Mouse (Mus musculus) limb, embryonic 14.5 days (tissue): ENCODE results near the gene Mucl3. TPM values are rescaled to one million over a fixed set of nuclear protein-coding genes. Genes with fewer than 3 reads are reported as not detected.

Source experiments
- ATAC-seq: fragments of 200-750 bp; cut with Nextera tagmentation; 2 replicates; pipeline ENCODE4 v1.8.0; 2017; ENCODE audit warnings: low read depth, moderate number of reproducible peaks, moderate TSS enrichment; ENCODE audit not compliant: low FRiP score
- DNase-seq: peaks from one replicate; pipeline ENCODE4 v3.0.0-alpha.2; 2015; ENCODE audit warnings: low spot score
- H3K27ac ChIP-seq: fragments of 300-500 bp; sonication (generic); replicated peaks from 2 replicates; pipeline ENCODE4 v1.5.1; 2014; ENCODE audit warnings: low read depth, mild to moderate bottlenecking, low read length, moderate library complexity, mixed read lengths
- H3K27me3 ChIP-seq: fragments of 300-500 bp; sonication (generic); 2 replicates; pipeline ENCODE4 v1.6.1; 2014; ENCODE audit warnings: low read length, mixed read lengths; ENCODE audit not compliant: control insufficient read depth, insufficient read depth
- H3K36me3 ChIP-seq: fragments of 300-500 bp; sonication (generic); 2 replicates; pipeline ENCODE4 v1.6.1; 2014; ENCODE audit warnings: mild to moderate bottlenecking, low read length, moderate library complexity, mixed read lengths; ENCODE audit not compliant: control insufficient read depth, insufficient read depth
- H3K4me1 ChIP-seq: fragments of 300-500 bp; sonication (generic); 2 replicates; pipeline ENCODE4 v1.6.1; 2014; ENCODE audit warnings: antibody characterized with exemption, low read length, mixed read lengths; ENCODE audit not compliant: control insufficient read depth, insufficient read depth
- H3K4me2 ChIP-seq: fragments of 300-500 bp; sonication (generic); replicated peaks from 2 replicates; pipeline ENCODE4 v1.6.1; 2014; ENCODE audit warnings: low read depth, mild to moderate bottlenecking, low read length, moderate library complexity; ENCODE audit not compliant: severe bottlenecking
- H3K4me3 ChIP-seq: fragments of 300-500 bp; sonication (generic); replicated peaks from 2 replicates; pipeline ENCODE4 v1.5.1; 2014; ENCODE audit warnings: low read length
- H3K9ac ChIP-seq: fragments of 300-500 bp; sonication (generic); 2 replicates; pipeline ENCODE4 v1.6.1; 2014; ENCODE audit warnings: mild to moderate bottlenecking, low read depth, low read length, moderate library complexity; ENCODE audit not compliant: severe bottlenecking
- H3K9me3 ChIP-seq: fragments of 300-500 bp; sonication (generic); 2 replicates; pipeline ENCODE4 v1.6.1; 2016; ENCODE audit warnings: low read length; ENCODE audit not compliant: control insufficient read depth
- POLR2A ChIP-seq: fragments of 200-500 bp; IDR thresholded peaks from 2 replicates; pipeline ENCODE4 v1.8.0; 2012; ENCODE audit warnings: inconsistent platforms, mild to moderate bottlenecking, moderate library complexity, borderline replicate concordance; ENCODE audit not compliant: insufficient read depth, insufficient read length; ENCODE audit errors: extremely low read depth
- WGBS: fragments of 180-500 bp; shearing (Covaris S2); extraction: QIAGEN DNeasy Blood & Tissue Kit; methylation state at CpG from one replicate; pipeline ENCODE4 v1.1.7; 2014; 5-methylcytosine and 5-hydroxymethylcytosine counted together
- polyA plus RNA-seq, 2 experiments: library from polyadenylated mRNA; depleted of rRNA in 1 of 2; stranded (reverse) in 1 of 2; unstranded in 1 of 2; fragments of >200 nt; fragmentation: Nextera tagmentation in 1 of 2; extraction: Ambion mirVana in 1 of 2; gene quantifications; 2 replicates each; pipeline versions ENCODE4 v1.2.1 to v1.2.3; 2012 to 2014

Mucl3 gene
- polyA plus RNA-seq, 2 experiments, result 0.30 TPM; not detected in 1

DNA sequence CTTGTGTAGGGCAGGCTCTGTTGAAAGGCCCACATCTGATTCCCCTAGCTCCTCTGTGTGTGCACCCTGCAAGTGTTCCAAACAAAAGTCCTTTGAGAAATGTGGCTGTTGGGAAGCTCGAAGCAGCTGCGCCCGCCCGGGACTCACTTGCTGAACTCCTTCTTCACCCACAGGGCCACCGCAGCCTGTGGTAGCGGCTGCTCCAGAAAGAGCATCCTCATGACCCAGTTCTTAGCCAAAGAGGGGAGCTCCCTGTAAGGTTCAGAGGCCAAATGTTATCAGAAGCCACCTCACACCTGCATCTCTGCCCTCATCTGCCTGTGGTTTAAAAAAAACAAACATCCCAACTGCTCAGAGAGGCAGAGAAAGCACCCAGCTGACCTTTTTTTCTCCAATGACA lies 28.4 kb upstream of the Mucl3 start:
- Histone ChIP-seq H3K4me2 (no peak overlapping the region), H3K4me3 (no peak overlapping the region), H3K9me3 (no peaks in the 10 kb centered on the region), H3K27ac (no peak overlapping the region), H3K4me1 (0 out of 2 replicates have a peak, but pooled peaks cover under 1% of the 10 kb centered on the region), H3K9ac (no peak overlapping the region), H3K27me3 (no peaks in the 10 kb centered on the region), H3K36me3 (peaks cover 8% of the 10 kb centered on the region; the same call in 1 of the 2 replicates)
- WGBS, result 95% methylated on average over 6 of the region's 6 CpGs
- ATAC-seq (no peak), DNase-seq (no peak)
- no peak for TF ChIP-seq POLR2A

DNA sequence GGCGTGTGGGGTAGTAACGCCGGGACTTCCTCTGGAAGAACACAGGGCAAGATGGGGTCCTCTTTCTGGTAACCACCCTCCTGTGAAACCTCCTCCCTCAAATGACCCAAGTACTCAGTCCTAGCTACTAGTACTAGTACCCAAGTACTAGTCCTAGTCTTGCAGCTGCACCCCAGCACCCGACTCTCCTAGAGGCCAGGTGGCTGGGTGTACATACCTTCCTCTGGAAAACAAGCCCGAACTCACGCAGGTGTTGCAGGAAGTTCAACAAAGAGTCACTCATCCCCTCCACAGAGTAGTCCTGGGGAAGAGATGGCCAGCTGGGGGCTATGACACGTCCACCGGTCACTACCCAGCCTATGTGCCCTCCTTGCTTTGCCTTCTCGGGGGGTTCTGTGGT lies 26.2 kb upstream of the Mucl3 start:
- DNase-seq (no peak), ATAC-seq (no peak)
- Histone ChIP-seq H3K4me2 (no peak overlapping the region), H3K9ac (no peak overlapping the region), H3K27ac (no peak overlapping the region), H3K27me3 (no peaks in the 10 kb centered on the region), H3K4me3 (no peak overlapping the region), H3K4me1 (0 out of 2 replicates have a peak, but pooled peaks cover 5% of the 10 kb centered on the region), H3K36me3 (peaks cover 8% of the 10 kb centered on the region; the same call in 1 of the 2 replicates), H3K9me3 (no peaks in the 10 kb centered on the region)
- 90% methylated on average over 9 of the region's 9 CpGs for whole genome bisulfite sequencing
- no peak for TF ChIP-seq POLR2A

DNA sequence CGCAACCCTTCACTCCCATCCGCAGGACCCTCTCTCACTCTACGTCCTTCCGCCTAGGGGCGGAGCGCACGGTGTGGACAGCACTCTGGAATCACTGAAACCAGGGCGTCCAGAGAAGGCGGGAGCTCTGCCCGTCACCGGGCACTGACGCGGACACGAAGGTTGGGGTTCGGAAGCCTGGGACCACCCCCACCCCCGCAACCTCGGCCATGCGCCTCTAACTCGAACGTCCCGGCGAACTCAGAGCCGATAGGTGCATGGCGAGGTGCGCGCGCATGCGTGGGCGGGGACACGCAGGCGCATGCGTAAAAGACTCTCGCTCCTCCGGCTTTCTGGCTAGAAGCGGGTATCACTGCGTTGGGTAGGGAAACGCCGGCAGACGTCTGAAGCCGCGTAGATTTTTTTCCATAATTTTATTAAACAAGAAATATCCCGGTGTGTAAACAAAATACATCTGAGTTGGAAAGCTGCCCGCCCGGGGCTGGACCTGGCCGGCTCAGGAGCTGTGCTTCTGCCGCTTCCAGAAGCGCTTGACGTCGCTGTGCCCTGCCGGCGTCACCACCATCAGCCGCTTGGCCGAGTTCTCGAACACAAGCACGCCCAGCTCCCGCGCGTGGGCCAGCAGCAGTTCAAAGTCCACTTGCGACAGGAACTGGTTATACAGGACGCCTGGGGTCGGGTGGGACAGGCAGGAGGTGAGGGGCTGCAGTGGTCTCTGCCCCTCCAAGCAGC lies 24.0 kb upstream of the Mucl3 start, which contains the start of gene Vars2:
Gene Vars2, minus strand, starts transcription at position 259 of the 732 bp plus-strand sequence.
- H3K27ac ChIP-seq, result peak within 1 kb of the TSS; percentile 85
- no peaks in the 10 kb centered on the region for H3K27me3 ChIP-seq
- peak within 1 kb of the TSS; percentile 84 for H3K9ac ChIP-seq
- H3K36me3 ChIP-seq, result peaks cover 23% of the 10 kb centered on the region
- DNase-seq (peak; percentile 96), ATAC-seq (peak; percentile 91)
- no peaks in the 10 kb centered on the region for H3K9me3 ChIP-seq
- 0 out of 2 replicates have a peak, but pooled peaks cover 5% of the 10 kb centered on the region for H3K4me1 ChIP-seq
- H3K4me3 ChIP-seq, result peak within 1 kb of the TSS; percentile 74
- H3K4me2 ChIP-seq, result peak within 1 kb of the TSS; percentile 89
- WGBS, result under 1% methylated on average over 57 of the region's 61 CpGs
- TF ChIP-seq POLR2A, result no peak

DNA sequence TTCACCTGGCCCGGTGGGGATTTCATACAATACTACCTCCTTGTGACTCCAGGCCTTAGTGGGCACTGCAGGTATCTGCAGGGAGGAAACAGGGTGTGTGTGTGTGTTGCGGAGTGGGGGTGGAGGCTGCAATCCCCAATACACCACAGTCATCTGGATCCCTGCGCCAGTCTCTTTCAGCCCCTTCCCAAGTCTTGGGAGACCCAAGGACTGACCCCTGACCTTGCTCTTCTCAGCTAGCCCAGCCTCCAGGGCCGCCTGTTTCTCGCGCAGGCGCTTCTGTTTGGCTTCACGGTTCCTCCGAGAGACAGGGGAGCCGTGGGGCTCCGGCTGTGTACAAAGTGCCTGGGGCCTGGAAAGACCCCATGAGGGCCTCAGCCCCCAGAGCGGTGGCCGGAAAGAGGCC lies 23.4 kb upstream of the Mucl3 start:
- Histone ChIP-seq H3K36me3 (peaks cover 26% of the 10 kb centered on the region), H3K4me1 (0 out of 2 replicates have a peak, but pooled peaks cover 5% of the 10 kb centered on the region), H3K27ac (peak overlapping the region; percentile 85), H3K4me2 (peak overlapping the region; percentile 89), H3K9me3 (no peaks in the 10 kb centered on the region), H3K27me3 (no peaks in the 10 kb centered on the region), H3K9ac (peak overlapping the region; percentile 84), H3K4me3 (peak overlapping the region; percentile 74)
- ATAC-seq (peak; percentile 54), DNase-seq (peak; percentile 16)
- TF ChIP-seq POLR2A, result no peak
- WGBS, result 4% methylated on average over 13 of the region's 13 CpGs

DNA sequence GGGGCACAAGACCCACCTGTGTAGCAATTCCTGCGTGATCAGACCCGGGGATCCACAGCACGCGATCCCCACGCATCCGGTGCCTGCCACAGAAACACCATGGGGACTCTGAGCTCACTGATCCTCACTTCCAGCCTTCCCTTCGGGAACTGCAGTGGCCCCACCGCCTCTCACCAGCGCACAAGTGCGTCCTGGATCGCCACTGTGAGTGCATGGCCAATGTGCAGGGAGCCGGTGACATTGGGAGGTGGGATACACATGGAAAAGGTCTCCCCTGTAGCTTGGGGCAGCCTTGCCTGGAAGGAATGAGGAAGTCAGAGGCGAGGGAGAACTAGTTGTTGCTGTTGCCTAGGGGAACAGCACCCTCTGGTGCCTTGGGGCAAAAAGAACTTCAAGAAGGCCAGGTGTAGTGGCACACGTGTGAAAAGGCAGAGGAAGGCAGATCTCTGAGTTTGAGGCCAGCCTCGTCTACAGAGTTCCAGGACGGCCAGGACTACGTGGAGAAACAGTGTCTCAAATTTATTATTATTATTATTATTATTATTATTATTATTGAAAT lies 22.5 kb upstream of the Mucl3 start:
- Histone ChIP-seq H3K36me3 (peaks cover 34% of the 10 kb centered on the region), H3K27ac (no peak overlapping the region), H3K9ac (no peak overlapping the region), H3K27me3 (no peaks in the 10 kb centered on the region), H3K4me2 (peak overlapping the region; percentile 89; the same call in 1 of the 2 replicates), H3K9me3 (no peaks in the 10 kb centered on the region), H3K4me1 (0 out of 2 replicates have a peak, but pooled peaks cover 5% of the 10 kb centered on the region), H3K4me3 (no peak overlapping the region; the same call in 1 of the 2 replicates)
- DNase-seq, result no peak
- no peak for TF ChIP-seq POLR2A
- no peak for ATAC-seq
- 75% methylated on average over 17 of the region's 17 CpGs for WGBS
